Mouse (Mus musculus) lung, postnatal 14 days (tissue): Measurements from ENCODE around the gene Akap2.

ENCODE experiments used
- DNase-seq: peaks from one replicate; pipeline ENCODE4 v3.0.0; 2021

The Akap2 gene

DNA sequence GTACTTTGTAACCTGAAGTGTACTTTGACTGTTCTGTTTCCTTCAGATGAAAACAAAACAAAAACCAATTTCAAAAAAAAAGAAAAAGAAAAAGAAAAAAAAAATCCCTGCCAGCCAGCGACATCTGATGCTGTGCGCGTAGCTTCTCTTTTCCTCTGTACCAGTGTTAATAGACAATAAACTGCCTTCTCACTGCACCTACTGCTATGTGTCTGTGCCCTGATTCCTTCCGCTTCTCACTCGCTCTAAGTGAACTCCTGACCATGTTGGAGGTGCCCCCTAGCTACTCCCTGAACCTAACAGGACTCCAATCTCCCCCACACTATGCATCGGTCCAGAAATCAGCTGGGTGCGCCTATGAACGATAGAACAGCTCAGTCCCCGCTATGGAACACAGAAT is at the start of gene Akap2:
TSS of gene Akap2 (plus strand) at position 304 of the 400 bp plus-strand sequence.
- no peak for DNase-seq

DNA sequence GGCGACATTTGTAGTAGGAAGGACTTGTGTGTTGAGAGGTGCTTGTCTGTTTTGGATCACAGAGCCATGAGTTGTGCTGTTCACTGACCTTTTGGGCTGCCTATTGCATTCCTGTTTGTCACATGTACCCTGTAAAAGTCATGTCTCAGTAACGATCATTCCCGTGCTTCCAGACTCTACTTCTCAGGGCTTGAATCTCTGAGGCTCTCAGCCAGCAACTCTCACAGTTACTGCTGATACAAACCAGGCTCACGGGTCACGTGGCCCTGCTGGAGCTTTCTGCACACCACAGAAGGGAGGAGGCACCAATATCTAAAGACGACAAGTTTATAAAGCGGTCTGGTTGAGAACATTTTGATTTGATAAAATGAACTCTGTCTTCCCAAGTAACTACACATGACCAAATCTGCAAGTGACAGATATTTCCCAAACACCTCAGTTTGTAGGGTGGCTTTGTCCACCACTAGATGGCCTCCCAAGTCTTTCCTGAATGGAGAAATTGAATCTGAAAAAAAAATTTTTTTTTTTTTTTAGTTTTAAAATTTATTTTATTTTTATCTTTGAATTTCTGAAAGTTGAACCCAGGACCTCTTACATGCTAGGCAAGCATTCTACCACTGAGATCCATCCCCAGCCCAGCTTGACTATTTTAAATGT is 46.5 kb upstream of the Akap2 start:
- DNase-seq = peak; percentile 42

DNA sequence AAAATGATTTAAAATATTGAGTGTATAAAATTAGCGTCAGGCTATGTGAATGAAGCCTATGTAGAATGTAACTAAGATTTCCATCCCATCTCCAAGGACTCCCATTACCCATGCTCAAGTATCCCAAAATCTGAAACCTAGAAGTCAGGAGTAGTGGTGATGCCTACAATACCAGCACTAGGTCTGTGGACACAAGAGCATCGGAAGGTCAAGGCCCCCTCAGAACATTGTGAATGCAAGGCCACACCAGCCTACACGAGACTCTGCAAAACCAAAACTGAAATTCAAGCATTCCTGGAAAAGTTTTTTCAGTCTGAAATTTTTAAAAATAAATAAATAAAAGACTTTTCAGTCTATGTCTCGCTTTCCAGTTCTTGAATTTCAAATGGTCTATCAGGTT is 44.9 kb upstream of the Akap2 start:
- DNase-seq = no peak

DNA sequence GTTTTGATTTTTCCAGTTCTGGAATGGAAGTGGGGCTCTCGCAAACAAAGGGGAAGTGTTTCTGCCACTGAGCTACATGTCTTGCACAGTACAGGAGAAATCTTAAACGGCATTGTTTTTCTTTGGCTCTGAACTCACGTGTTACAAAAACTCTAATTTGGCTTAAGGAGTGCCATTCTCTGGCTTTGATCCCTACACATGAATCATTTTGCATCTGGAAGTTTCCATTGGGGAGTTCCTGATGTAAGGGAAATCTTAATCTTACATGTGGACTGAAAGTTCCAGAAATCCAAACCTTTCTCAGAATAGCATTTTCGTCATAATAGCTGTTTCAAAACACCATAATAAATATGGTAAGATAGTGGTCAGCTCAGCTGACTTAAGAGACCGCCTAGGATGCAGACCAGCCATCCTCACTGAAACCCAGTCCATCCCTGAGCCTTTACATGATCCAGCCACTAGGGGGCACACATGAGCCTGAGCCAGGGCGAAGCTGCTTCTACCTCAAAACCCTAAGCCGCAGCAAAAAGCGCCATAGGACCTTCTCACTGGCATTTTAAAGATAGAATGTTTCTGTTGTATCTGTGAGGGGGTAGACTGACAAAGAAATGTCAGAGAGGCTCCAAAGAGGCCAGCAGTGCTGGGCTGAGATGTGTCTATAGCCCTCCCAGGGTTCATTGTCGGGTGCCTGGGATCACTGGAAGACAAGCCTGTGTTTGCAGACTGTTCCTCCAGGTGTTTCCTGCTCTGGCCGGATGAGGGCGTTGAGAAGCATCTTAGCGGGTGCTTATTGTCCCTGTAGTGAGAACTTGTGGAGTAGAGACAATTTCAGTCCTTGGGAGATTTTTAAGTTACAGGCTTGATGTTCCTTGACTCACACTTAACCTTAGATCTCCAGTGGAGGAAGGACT is 44.2 kb upstream of the Akap2 start:
- peak; percentile 95 for DNase-seq

DNA sequence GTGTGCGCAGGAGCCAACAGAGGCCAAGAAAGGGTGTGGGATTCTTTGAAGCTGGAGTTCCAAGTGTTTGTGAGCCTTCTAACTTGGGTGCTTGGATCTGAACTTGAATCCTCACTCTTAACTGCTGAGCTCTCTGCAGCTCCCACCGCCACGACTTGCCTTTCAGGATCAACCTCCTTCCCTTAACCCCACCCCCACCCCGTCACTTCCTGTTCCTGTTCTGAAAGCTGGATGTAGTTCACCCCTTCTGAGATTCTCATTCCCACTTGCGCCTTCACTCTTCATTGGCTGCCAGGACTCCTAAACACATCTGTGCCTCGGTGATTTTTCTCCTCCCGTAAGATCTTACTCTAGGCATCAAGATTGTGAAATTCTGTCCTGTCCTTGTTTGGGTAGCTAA is 43.1 kb upstream of the Akap2 start:
- DNase-seq = no peak

DNA sequence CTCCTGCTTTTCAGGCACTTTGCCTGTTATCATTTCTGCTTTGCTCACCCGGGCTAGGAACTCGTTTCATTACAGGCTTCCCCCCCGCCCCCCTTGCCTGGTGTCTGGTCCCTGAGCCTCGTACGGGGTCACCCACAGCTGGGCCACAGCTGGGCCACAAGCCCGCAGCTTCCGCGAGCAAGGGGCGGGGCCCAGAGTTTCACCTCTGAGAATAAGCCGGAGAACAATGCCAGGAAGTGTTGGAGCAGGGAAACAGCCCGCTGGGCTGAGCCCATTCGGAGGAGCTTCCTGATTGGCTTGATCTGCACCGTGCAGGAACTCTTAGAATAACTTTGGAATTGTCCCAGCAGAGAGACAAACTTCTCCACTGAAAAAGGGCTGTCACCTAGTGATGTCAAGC is 42.1 kb upstream of the Akap2 start:
- peak; percentile 82 for DNase-seq

DNA sequence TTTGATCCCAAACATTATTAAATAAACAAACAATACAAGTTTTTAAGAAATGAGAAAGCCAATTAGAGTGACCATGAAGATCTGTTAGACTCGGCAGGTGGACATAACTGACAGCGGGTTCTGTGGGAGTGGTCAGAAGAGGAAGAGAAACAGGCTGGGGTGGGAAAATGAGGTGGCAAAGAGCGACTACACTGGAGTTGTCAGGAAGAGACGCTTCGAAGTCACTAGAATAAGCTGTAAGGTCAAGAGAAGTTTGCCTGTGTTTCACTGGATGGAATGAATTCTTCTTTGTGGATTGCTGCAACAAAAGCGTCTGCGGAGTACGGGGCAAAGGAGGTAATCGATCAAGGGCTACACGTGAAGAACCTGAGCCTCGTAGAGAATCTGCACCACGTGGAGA is 39.5 kb upstream of the Akap2 start:
- no peak for DNase-seq

DNA sequence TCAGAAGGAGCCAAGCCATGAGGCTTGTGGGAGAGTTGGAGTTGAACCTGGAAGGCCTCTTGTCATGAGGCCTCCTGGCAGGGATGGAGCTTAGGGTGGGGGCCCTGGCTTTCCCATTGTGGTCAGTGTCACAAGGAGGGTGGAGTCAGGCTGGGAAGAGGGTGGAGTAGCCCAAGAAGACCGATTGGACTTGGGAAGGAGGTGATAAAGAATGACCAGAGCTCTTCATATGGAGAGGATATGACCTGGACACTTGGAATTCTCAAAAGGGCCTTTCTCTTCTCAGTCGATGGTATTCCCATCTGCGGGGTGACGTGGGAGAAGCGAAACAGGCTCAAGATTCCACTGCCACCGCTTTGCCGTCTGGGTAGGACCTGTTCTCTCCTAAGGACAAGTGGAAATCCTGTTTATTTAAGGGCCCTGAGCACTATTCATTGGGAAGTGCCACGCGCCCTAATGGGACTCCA is 38.4 kb upstream of the Akap2 start:
- DNase-seq = peak; percentile 64

DNA sequence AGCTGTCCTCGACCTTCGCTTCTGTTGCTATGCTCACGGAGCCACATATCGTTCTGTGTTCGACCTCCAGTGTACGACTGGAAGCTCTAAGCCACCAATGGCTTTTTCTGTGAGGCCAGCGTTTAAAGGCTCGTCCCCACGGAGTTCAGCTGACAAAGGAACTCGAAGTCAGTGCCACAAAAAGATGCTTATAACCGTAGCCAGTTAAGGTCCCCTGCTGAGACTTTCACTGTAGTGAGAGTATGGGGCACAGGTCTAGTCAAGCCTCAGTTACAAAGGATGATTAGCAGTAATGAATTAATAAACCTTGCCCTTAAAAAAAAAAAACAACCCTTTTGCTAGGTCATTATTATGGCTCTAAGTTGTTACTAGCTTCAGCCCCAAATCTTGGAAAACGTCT is 37.3 kb upstream of the Akap2 start:
- DNase-seq = no peak

DNA sequence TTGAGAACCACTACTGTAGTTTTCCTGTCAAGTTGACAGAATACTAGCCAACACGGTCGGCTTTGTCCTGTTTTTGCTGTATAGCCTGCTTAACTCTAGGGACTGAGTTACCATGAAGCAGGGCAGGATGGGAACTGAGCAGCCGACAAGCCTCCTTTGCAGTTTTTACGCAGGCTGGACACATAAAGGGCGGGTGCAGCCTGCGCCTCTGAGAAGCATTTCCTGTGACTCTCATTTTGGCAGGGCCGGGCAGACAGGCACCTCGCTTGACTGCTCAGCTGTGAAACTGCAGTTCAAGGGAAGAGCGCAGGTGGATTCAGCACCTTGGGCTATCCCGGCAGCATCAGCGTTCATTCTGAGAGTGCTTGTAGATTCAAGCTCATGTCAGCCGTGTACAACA is 35.9 kb upstream of the Akap2 start:
- DNase-seq = peak; percentile 60

DNA sequence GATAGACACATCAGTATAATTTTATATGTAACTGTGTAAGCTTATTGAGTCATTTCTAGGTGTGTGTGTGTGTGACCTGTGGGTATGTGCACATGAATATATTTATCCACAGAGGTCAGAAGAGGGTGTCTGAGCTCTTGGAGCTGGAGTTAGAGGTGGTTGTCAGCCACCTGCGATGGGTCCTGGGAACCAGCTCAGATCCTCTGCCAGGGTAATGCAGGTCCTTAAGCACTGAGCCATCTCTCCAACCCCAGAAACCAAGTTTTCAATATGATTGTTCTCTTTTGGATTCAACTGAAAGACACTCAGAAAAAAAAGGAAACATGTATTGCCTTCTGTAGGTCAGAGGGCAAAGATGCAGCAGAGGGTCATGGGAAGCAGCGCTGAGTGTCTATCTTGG is 35.1 kb upstream of the Akap2 start:
- no peak for DNase-seq

DNA sequence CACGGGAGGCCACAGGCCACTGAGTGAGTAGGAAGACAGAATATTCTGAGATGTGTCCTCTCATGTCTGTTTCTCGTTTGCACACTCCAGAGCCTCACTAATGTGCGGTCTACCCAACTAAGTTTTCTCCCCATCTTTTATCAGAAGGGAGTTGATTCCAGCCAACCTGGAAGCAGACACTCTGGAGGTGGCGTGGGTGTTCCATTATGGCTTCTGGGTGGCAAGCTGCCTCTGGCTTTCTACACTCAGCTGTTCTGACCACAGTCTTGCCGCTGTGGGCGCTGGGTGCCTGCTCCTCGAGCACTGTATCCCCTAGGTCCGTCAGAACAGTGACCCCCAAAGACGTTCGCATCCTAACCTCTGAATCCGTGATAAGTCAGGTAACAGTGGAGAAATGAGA is 34.5 kb upstream of the Akap2 start:
- DNase-seq = no peak

DNA sequence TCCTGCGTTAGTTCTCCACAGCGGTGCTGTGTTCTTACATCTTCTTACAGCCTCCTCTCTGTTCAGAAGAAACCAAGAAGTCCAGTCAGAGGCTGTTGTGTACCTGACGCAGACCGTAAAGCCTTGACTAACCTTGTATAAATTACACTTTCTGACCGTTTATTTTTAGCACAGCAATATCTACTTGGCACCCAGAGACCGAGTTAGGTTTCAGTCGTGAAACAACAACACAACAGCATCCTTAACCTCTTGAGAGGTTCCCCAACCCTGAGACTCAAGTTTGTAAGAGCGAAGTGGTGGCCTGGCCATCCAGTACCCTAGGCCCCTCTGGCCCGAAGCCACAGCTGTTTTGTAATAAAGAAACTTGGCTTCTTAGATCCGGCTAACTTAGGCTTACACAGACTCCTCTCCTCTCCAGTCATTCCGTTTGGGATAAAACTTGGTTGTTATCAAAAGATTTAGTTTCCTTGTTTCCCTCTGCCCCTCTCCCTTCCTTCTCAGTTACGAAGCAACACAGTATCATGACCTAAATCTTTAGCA is 32.7 kb upstream of the Akap2 start:
- no peak for DNase-seq

DNA sequence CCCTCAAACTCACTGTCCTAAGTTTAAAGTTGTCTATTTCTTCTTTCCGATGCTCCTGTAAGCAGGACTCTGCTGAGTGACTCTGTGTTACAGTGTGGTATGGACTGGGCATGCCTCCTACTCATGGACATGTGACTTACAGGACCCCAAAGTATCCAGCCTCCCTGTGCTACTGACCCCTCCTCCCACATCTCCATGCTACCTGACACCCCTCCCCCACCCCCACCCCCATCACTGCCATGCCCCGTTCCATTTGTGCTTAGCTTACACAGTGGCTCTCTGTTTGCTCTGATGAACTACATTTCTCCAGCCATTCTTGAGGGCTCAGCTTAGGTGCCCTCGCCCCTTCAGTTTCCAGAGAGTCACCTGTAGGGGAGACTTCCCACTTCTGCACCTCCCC is 30.7 kb upstream of the Akap2 start:
- DNase-seq = no peak

DNA sequence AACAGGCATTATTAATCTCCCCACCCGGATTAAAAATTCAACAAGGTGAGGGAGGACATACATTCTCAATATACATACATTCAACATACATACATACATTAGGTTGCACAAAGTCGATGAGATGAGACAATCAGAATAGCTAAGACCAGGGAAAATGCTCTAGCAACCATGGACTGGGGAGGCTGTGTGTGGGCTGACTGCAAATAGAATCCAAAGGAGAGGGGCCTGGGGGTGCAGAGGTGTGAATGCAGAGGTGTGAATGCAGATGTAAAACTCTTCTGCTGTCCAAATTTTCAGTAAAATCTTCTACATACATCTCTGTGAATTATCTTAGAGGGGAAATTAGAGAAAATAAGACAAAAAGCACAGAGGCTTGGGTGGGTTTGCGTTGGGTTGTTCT is 29.9 kb upstream of the Akap2 start:
- DNase-seq = no peak

DNA sequence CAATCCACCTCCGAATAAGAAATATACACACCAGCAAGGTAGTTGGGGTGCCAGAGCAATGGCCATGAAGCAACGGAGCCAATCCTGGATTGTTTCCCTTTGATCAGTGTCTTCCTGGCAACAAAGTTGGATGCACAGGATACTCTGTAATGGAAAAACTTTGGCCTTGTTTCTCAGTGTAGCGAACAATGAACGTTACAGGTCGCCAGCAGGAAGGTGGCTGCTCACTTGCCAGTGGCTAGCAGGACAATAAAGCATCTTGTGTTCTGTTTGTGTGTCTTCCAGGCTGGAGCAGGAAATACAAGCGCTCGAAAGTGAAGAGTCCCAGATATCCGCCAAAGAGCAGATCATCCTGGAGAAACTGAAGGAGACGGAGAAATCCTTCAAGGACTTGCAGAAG is 29.3 kb upstream of the Akap2 start:
- DNase-seq = no peak

DNA sequence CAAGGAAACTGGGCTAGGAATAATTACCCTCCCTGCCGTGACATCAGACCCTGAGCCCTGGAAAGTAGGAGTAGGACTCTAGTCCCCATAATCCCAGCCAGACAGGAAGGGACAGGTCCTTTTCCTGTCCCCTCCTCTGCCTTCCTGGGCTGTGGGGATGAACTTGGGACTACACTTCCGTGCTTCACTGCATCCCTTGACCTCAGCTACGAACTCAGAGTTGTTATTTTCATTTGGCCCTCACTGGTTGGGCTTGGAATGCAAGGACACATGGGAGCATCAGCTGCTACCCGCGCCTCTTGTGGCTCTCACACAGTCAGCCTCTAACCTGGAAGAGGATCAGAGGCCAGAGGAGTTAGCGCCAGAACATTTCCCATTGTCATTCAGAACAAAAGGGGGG is 27.5 kb upstream of the Akap2 start:
- DNase-seq = no peak

DNA sequence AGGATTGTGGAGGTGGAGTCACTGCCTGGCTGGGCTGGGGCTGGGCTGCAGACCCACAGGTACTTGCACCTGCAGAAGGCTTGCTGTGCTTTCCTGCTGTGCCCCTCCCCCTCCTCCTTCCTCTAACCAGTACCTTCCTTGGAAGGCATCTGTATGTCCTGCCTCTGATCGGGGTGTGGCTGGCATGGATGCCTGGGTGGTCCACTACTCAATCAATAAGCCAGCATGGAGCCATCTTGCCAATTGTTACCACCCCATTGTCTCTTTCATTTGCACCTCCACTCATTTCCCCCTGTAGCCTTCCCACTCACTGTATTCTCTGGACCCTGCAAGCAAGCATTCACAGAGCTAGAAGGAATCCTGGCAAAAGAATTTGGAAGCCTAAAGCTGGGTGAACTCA is 26.7 kb upstream of the Akap2 start:
- DNase-seq = no peak

DNA sequence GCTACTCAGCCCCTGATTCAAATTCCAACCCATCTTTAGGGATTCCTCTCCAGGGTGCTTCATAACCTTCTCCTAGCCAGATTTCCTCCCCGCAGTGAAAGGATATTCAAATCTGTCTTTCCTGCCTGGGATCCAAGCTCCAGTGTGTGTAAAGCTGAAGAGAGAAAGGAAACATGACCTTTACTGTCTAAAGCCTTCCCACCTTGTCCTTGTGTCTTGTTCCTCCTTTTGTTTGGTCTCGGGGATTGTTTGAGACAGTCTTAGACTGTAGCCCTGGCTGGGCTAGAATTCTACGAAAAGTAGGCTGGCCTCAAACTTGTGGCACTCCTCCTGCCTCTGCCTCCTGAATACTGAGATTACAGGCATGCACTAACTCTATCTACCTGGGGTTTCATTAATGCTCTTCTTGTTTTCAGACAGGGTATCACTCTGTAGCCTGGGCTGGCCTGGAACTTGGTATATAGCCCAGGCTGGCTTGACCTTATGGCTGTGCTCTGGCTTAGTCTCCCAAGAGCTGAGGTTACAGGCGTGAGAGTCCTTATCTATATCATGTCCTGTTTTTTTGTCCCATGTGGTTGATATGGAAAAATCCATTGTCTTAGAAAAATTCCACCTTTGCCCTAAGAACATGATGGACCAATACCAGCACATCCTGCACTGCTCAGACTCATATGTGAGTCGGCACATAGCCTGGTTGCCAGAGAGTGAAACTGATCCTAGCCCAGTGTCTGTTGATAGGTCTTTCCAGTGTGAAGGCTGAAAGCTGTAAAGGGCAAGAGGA is 22.9 kb upstream of the Akap2 start:
- no peak for DNase-seq

DNA sequence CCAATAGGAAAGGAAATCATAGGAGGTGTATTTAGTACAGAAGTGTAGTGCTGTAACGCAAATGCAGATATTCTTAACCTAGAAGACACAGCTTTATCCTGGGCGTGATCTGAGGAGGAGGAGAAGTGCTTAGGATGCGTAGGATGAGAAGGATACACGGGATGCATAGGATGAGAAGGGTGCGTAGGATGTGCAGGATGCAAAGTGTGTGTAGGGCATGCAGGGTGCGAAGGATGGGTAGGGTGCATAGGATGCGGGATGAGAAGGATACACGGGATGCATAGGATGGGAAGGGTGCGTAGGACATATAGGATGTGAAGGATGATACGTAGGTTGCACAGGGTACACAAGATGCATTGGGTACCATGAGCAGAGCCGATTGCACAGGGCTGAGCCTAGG is 20.5 kb upstream of the Akap2 start:
- DNase-seq = no peak

DNA sequence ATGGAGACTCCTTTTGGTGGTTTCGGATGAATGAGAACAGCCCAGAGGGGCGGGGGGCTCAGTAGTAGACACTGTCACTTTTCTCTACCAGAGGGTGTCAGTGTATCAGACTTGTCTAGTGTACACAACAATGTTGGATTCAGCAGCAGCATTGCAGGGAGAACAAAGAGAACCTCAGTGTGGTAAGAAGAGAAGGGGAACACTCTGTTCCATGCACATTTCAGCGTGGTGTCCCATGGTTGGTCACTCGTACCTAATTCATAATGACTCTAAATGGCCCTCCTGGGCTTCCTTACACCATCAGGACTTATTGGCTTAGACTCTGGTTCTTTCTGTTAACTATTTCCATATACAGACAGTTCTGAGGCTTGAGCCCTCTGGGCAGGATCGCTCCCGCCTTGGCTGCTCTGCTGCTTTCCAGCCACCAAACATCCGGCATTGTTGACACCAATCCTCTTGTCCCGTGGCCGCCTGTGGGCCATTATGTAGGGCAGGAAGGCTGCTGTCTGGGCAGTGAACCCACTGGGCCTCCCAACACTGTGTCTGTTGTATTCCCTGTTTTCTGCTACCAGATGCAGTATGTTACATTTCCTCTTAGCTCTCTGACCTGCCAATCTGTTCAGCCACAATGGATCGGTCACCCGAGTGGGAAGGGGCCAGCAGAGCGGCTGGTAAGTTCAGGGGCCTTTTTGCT is 19.4 kb upstream of the Akap2 start:
- no peak for DNase-seq

DNA sequence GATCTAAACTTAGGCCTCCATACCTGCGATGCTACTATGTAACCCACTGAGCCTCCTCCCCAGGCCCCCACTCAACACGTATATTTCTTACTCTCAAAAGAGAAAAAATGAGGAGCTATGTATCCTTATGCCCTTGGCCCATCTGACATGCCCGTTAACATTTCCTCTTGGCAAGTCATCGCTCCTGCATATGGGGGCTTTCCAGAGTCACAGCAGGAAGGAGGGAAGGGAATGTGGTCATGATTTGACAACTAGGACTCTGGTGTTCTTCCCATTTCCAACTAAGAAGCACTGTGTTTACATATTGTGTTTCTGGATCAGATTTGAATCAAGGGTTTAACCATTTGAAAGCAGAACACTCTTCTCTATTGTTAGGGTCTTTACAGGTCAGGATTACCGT is 15.9 kb upstream of the Akap2 start:
- DNase-seq = no peak
